Mouse (Mus musculus) kidney, postnatal 0 days (tissue): ENCODE measurements around the gene Aqr. TPM values are rescaled to one million over a fixed set of nuclear protein-coding genes. Genes with fewer than 3 reads are reported as not detected.

Source experiments
- ATAC-seq: fragments of 200-750 bp; cut with Nextera tagmentation; replicated peaks from 2 replicates; pipeline ENCODE4 v1.8.0; 2017; ENCODE audit warnings: low read depth, moderate number of reproducible peaks, moderate TSS enrichment, moderate library complexity; ENCODE audit not compliant: low FRiP score
- DNase-seq: peaks from one replicate; pipeline ENCODE4 v3.0.0-alpha.2; 2016; ENCODE audit warnings: low spot score
- H3K27ac ChIP-seq: fragments of 300-500 bp; sonication (generic); 2 replicates; pipeline ENCODE4 v1.5.1; 2014; ENCODE audit warnings: mild to moderate bottlenecking
- H3K27me3 ChIP-seq: fragments of 300-500 bp; sonication (generic); 2 replicates; pipeline ENCODE4 v1.6.1; 2014; ENCODE audit warnings: low read length, mixed read lengths; ENCODE audit not compliant: insufficient read depth
- H3K36me3 ChIP-seq: fragments of 300-500 bp; sonication (generic); 2 replicates; pipeline ENCODE4 v1.6.1; 2014; ENCODE audit warnings: low read length, mixed read lengths; ENCODE audit not compliant: insufficient read depth
- H3K4me1 ChIP-seq: fragments of 300-500 bp; sonication (generic); replicated peaks from 2 replicates; pipeline ENCODE4 v1.6.1; 2014; ENCODE audit warnings: antibody characterized with exemption, low read length, mixed read lengths; ENCODE audit not compliant: insufficient read depth
- H3K4me2 ChIP-seq: fragments of 300-500 bp; sonication (generic); 2 replicates; pipeline ENCODE4 v1.6.1; 2014; ENCODE audit warnings: mild to moderate bottlenecking, low read length, moderate library complexity, mixed read lengths
- H3K4me3 ChIP-seq: fragments of 300-500 bp; sonication (generic); replicated peaks from 2 replicates; pipeline ENCODE4 v1.5.1; 2014; ENCODE audit warnings: low read depth, low read length
- H3K9ac ChIP-seq: fragments of 300-500 bp; sonication (generic); 2 replicates; pipeline ENCODE4 v1.6.1; 2014; ENCODE audit warnings: low read depth, low read length
- H3K9me3 ChIP-seq: fragments of 300-500 bp; sonication (generic); replicated peaks from 2 replicates; pipeline ENCODE4 v1.6.1; 2016; ENCODE audit warnings: low read length, inconsistent platforms, mixed read lengths
- CTCF ChIP-seq: IDR thresholded peaks from 2 replicates; pipeline ENCODE4 v1.5.1; 2016; ENCODE audit warnings: antibody characterized with exemption, low read depth, mild to moderate bottlenecking, moderate library complexity
- WGBS: fragments of 180-500 bp; shearing (Covaris S2); extraction: QIAGEN DNeasy Blood & Tissue Kit; methylation state at CpG from one replicate; pipeline ENCODE4 v1.1.7; 2014; 5-methylcytosine and 5-hydroxymethylcytosine counted together
- polyA plus RNA-seq: library from polyadenylated mRNA; unstranded; fragments of >200 nt; fragmentation: Nextera tagmentation; extraction: Ambion mirVana; gene quantifications from 2 replicates; pipeline ENCODE4 v1.2.1, GENCODE M21; 2015

Aqr gene
- polyA plus RNA-seq, 1 experiment from 2014 or later: 44.4 TPM

DNA sequence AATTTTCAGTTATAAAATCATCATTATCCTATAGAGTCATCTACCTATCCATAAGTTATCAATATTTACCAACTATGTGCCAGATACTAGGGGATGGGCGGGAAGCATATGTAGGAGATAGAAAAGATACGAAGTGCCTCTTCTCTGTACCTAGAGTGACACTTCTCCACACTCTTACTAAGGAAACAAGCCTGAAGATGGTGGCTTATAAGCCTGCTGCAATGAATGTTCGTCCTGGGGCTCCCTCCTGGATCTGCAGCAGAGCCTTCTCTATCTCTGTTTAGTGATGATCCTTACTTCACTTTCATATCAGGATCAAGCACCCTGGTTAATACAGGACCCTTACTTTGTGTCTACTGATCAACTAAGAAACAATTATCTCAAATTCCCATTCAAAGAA, 69.2 kb downstream of the Aqr start:
- ATAC-seq (no peak), DNase-seq (no peak)
- H3K9ac ChIP-seq: no peak overlapping the region
- TF ChIP-seq CTCF: no peak
- H3K9me3 ChIP-seq: no peaks in the 10 kb centered on the region
- no peak overlapping the region for H3K4me3 ChIP-seq
- no peak overlapping the region for H3K27ac ChIP-seq
- 90% methylated on average over 3 of the region's 3 CpGs for WGBS
- H3K4me1 ChIP-seq: no peaks in the 10 kb centered on the region
- no peak overlapping the region for H3K4me2 ChIP-seq
- peaks cover 21% of the 10 kb centered on the region for H3K36me3 ChIP-seq
- H3K27me3 ChIP-seq: no peaks in the 10 kb centered on the region

DNA sequence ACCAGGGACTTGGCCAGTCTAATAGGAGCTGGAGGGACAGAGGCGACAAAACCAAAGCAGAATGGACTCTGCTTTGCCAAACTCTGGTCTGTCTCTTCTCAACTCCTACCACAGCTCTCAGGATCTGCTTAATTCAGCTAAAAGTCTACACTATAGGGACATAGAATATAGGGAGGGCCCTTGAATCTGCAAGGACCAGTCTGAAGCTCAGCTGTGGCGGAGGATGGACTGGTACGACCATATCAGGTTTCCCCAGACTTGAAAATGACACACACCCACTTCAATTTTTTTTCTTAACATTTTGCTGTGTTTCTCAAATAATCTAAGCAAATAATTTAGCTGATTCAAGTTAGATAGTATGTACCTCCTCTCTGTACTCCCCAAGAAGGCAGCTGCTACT, 69.6 kb downstream of the Aqr start:
- WGBS: 92% methylated on average over 3 of the region's 3 CpGs
- no peak for TF ChIP-seq CTCF

DNA sequence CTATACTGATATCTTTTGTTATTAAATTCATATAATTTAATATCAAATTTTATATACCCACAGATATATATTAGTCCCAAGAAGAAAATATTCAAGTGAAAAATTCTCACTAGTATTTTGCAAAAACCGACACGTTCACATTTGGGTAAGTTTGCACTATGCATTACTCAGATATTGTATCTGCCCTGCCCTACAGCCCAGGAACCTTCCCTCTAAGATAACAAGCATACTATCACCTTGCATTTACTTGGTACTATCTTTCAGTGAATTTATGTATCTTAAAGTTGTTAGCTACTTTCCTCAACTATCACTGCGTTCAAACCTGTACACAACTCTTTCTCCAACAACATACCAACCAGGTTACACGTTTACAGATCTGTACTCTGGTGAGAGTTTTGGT, 71.3 kb downstream of the Aqr start:
- H3K4me2 ChIP-seq: no peak overlapping the region
- H3K4me3 ChIP-seq: no peak overlapping the region
- ATAC-seq (no peak), DNase-seq (no peak)
- H3K4me1 ChIP-seq: no peaks in the 10 kb centered on the region
- no peak overlapping the region for H3K27ac ChIP-seq
- 95% methylated on average over 4 of the region's 4 CpGs for WGBS
- H3K9ac ChIP-seq: no peak overlapping the region
- H3K36me3 ChIP-seq: peaks cover 21% of the 10 kb centered on the region
- no peaks in the 10 kb centered on the region for H3K27me3 ChIP-seq
- H3K9me3 ChIP-seq: no peaks in the 10 kb centered on the region
- no peak for TF ChIP-seq CTCF

More for the DNA sequence above, 69.6 kb downstream of the Aqr start:
- ATAC-seq (no peak), DNase-seq (no peak)
- Histone ChIP-seq H3K36me3 (peaks cover 25% of the 10 kb centered on the region), H3K4me2 (no peak overlapping the region), H3K4me1 (no peaks in the 10 kb centered on the region), H3K9ac (no peak overlapping the region), H3K4me3 (no peak overlapping the region), H3K27me3 (no peaks in the 10 kb centered on the region), H3K9me3 (no peaks in the 10 kb centered on the region), H3K27ac (no peak overlapping the region)

DNA sequence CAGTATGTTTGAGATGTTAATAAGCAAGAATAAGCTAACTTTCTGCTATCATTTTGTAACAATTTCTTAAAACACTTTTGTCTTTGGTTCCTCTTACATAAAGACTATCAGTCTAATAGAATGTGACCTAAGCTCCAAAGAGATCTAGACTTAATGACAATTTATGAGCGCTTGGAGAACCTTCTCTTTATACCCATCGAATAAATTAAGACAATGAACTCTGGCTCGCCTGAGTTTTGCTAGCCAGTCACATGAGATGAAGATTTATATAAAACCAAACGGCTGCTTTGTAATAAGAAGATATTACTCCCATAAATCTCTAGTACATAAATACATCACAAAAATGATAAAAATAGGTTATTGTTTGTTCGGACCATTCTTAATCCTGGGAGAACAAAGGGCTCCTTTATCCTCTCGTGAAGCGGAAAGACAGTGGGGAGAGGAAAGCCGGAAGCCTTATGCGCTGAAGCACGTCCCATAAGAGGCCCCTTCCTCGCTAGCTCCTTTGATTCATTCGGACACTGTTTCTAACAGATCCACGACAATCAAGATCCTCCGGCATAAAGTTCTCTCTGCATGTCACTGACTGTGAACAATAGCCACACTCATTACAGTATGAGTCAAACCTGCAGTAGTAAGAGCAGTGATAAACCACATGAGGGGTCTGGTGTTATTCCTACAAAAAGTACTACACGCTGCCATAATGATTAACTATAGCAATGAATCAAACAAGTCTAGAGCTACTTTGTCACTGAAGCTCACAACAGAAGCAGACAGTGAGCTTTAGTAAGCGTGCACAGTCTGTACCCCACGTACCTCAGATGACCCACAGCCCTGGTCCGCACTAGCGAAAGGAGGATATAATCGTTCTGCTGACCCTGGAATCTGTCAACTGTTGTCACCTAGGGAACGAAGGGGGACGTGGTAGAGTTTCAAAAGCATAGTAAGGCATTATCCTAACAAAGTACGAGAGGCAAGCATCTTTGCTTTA, 79.2 kb downstream of the Aqr start:
- 40% methylated on average over 23 of the region's 23 CpGs for WGBS
- Histone ChIP-seq H3K36me3 (peaks cover 45% of the 10 kb centered on the region), H3K9me3 (no peaks in the 10 kb centered on the region), H3K27ac (no peak overlapping the region), H3K4me3 (no peak overlapping the region), H3K9ac (no peak overlapping the region), H3K4me1 (no peaks in the 10 kb centered on the region), H3K4me2 (no peak overlapping the region), H3K27me3 (no peaks in the 10 kb centered on the region)
- peak; percentile 29 for DNase-seq
- 0 out of 2 replicates have a peak, but pooled peaks have one; percentile 29 for ATAC-seq
- no peak for TF ChIP-seq CTCF

DNA sequence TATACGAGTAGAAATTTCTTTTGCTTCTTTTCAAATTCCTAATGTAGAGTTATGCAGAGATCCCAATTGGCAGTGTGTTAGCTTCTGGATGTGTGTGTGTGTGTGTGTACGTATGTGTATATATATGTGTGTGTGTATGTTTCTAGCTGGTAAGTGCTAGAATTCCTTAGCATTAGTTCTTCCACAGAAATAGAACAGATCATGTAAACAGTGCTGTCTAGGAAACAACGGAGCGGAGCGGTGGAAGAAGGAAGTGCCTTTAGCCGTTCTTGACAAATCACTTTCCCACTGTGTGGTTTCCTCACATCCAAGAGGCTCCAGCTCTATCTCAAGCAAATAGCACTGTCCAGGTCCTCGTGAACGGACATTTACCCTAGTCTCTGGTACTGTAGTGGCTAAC, 80.4 kb downstream of the Aqr start:
- 93% methylated on average over 8 of the region's 8 CpGs for WGBS
- ATAC-seq (no peak), DNase-seq (no peak)
- H3K4me1 ChIP-seq: no peaks in the 10 kb centered on the region
- H3K27ac ChIP-seq: no peak overlapping the region
- H3K9me3 ChIP-seq: no peaks in the 10 kb centered on the region
- no peak for TF ChIP-seq CTCF
- H3K27me3 ChIP-seq: no peaks in the 10 kb centered on the region
- peaks cover 44% of the 10 kb centered on the region for H3K36me3 ChIP-seq
- H3K4me2 ChIP-seq: no peak overlapping the region
- no peak overlapping the region for H3K9ac ChIP-seq
- H3K4me3 ChIP-seq: no peak overlapping the region

DNA sequence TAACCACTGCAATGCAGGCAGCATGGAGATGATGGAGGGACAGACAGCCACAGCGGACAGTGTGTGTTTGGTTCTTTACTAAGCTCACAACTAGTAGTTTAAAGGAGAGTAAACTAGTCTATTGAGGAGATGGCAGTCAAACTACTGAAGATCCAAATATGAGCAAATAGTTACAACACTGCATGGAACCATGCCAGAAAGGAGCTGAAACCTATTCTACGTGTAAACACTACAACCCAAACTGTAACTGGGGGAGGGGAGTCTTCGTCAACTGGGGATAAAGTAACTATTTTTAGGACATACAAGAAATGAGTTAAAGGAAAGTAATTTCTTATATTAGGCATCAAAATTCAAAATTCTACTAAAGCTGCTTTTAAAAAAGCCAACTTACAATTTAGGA, 84.4 kb downstream of the Aqr start:
- TF ChIP-seq CTCF: no peak

More for the DNA sequence above, 84.4 kb downstream of the Aqr start:
- Histone ChIP-seq H3K4me3 (no peak overlapping the region), H3K27me3 (no peaks in the 10 kb centered on the region), H3K27ac (no peak overlapping the region), H3K9me3 (no peaks in the 10 kb centered on the region), H3K4me2 (no peak overlapping the region), H3K36me3 (peaks cover 43% of the 10 kb centered on the region), H3K4me1 (no peaks in the 10 kb centered on the region), H3K9ac (no peak overlapping the region)
- no peak for DNase-seq
- 84% methylated on average over 3 of the region's 3 CpGs for WGBS
- ATAC-seq: no peak
